Mouse (Mus musculus) adrenal gland, postnatal 10 days (tissue): Measurements from ENCODE around the gene Slc38a6. TPM values are rescaled to one million over a fixed set of nuclear protein-coding genes. Genes with fewer than 3 reads are reported as not detected.

Experiments used
- DNase-seq: peaks from one replicate; pipeline ENCODE4 v3.0.0; 2021; ENCODE audit warnings: mixed read lengths
- long read RNA-seq, 2 experiments: library from polyadenylated mRNA; stranded (forward); transcript quantifications; one replicate each; pipeline ENCODE4 v2.0.0; 2021
- total RNA-seq, 2 experiments: library from RNA; stranded (reverse); gene quantifications; 2 replicates each; pipeline ENCODE4 v1.2.3; 2021

Gene Slc38a6
- 10 to 100 TPM in 1 of 2 experiments, 1 to 10 TPM in 1; 7.3 to 13.9 TPM for total RNA-seq
- long read RNA-seq, experiment 1, transcript Slc38a6-206 (16 exons, 3,032 nt), result major isoform, 5 of 6 reads
- long read RNA-seq, experiment 1, partial matches to known transcripts, result 0 of 6 reads
- long read RNA-seq, experiment 1, other reads (novel, unspliced or antisense), result 0 of 6 reads
- long read RNA-seq, experiment 2, partial matches to known transcripts, result 0 of 3 reads
- long read RNA-seq, experiment 2, other reads (novel, unspliced or antisense), result 1 of 3 reads

DNA sequence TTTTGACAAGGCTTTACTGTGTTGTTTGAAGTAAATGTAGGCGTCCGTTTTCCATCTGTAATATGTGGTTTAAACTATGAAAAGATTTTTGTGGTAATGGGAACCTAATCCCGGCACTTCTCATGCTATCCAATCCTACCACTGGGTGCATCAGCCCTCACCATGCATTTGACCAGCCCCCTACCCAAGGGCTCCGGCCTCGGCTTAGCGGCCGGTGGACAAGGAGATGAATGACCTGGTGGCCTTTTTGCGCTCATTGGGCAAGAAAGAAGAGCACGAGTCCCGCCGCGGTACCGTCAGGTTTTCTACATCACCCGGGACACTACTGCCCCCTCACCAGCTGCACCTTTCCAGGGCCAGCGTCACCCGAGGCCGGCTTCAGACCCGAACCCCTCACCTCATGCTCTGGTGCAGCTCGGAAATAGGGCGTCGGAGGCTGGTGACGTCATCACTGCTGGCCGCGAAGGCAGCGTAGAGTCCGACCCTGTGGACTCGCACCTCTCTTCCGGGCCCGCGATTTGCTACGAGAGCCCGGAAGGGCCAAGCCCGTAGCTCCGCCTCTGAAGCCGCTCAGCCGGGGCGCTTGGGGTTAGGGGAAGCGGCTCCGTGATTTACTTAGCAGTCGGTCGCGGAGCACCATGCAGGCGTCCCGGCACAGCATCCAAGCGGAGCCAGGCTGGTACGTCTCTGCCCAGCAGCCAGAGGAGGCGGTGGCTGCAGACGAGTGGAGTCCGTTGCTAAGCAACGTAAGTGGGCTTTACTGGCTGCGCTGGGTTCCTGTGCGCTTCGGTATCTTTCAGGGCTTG, at the start of gene Slc38a6, which contains the start of gene Trmt5:
Slc38a6 (plus strand) TSS at position 493 of the 806 bp plus-strand sequence.
Trmt5 (minus strand) TSS at position 424 of the 806 bp plus-strand sequence.
- DNase-seq, result peak; percentile 95

DNA sequence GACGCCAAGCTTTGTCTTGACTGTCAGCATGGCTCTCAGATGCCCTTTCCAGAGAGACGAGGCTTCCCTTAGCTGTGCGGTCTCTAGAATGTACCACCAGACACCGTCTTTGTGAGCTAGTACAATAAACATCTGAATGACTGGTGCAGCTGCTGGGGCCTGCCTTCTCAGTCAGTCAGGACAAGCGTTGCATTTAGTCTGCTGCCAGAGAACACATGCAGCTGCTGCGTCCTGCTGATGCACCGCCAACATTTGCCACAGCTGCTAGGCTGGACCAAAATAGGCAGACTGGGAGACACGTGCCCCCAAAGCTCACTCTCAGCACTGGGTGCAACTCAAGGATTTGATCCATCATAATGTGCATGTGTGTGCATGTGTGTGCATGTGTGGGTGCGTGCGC, 44.6 kb upstream of the Slc38a6 start:
- no peak for DNase-seq

GRCm38 (mm10) chr12:73245687-73246086, 40.9 kb upstream of the Slc38a6 start:
- no peak for DNase-seq

GRCm38 (mm10) chr12:73255006-73255405, 31.6 kb upstream of the Slc38a6 start:
- no peak for DNase-seq

DNA sequence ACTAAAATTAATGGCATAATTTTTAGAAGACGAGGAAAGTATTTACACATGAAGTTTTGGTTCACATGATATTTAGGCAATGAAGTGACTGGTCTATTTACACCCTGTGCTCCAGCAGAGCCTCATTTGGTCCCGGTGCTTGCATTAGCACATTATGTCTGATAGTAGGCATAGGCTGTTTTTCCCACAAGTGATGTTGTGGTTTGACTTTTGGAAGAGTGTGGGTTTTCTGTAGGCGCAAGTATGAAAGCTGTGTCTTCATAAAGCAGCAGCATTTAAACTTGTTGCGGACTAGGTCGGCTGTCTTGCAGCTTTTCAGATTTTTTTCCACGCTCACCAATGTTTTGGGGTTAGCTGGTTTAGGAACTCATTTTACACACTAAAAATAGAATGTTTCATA, 27.3 kb upstream of the Slc38a6 start:
- DNase-seq, result no peak

DNA sequence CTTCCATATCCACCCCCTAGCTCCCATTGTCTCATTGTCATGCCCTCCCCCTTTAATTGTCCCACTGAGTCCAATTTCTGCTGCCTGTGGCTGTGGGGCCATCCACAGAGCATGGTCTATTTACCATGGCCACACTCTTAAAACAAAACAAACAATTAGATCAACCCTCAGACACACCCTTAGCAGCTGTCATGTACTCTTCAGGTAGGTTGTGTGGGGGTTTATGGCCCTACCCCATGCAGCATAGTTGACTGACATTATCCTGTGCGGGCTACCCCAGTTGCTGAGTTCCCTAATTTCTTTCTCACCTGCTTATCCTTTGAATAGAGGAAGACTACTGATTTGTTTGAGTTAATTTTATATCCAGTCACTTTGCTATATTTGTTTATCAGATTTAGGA, 26.2 kb upstream of the Slc38a6 start:
- no peak for DNase-seq

- no peak for DNase-seq
These were observed 21.1 kb upstream of the Slc38a6 start for GRCm38 (mm10) chr12:73265381-73265978.

- DNase-seq, result no peak
These were observed 20.0 kb upstream of the Slc38a6 start for GRCm38 (mm10) chr12:73266597-73266996.

DNA sequence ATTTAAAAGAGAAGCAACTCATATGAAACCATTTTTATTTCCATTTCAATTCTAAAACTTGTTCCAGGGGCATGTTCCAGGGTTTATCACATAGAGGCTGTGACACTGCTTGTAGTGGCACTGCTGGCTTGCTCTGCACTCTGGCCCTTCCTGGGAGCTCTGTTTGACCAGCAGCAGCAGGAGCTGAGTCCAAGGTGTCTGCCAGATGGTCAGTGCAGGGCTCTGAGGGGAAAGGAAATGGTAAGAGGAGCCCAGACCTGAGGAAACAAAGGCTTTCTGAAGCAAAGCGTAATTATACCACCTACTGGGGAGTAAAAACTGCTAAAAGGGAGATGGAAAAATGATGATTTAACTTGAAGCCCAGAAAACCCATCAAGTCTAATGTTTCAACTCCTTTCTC, 18.1 kb upstream of the Slc38a6 start:
- no peak for DNase-seq

DNA sequence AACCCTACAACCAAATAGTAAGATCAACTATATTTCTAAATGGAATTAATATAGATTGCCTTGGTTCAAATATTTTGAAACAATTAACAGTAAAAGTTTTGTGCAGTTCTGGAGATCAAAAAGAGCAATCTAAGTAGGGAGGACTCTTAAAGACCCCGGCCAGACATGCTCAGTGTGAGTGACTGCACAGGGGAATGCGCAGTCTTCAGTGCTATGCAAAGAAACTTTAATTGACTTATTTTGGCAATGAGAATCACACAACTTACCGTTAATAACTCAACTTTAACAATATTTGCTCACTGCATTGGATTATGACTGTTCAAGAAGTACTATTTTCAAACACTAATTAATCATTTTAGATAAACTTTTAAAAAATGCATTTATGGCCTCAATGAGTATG, 17.0 kb upstream of the Slc38a6 start:
- no peak for DNase-seq

DNA sequence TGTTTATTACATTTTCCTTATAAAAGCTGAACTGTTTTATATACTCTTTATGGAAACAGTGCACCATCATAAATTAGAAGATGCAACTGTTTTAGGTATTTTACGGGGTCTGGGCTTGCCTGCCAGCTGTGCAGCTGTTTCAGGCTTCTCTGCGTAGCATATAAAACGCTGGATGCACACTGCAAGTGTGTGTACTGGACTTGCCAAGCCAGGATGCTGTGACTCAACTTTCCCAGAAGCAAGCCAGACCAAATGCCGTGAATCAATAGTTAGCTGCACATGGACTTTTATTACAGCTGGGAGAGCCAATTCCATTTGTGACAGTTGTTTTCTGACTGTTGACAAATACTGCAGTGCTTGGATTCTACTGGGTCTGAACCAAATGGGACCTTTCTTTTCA, 16.6 kb upstream of the Slc38a6 start:
- no peak for DNase-seq

GRCm38 (mm10) chr12:73274921-73275320, 11.7 kb upstream of the Slc38a6 start:
- DNase-seq, result peak; percentile 22

DNA sequence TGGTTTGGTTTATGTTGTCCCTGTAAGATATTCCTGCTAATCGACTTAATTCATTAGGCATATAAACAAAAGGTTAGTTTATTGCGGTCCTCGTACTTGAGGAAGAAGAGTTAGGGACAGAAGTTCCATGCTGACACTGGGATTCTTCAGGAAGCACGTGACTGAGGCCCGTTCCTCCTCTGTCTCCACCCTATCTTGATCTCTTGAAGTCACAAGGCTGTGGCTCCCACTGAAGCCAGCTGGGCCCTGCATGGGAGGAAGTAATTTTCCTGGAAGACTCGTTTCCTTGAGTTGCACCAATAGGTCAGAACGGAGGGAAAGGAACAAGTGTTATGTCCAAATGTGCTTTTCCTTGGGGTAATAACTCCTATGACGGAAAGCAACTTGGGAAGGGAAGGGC, 1.0 kb downstream of the Slc38a6 start:
- DNase-seq, result no peak

- no peak for DNase-seq
These were observed 2.0 kb downstream of the Slc38a6 start for GRCm38 (mm10) chr12:73288626-73289025.

- no peak for DNase-seq
These were observed 8.3 kb downstream of the Slc38a6 start for GRCm38 (mm10) chr12:73294884-73295283.

GRCm38 (mm10) chr12:73295505-73296140, 9.0 kb downstream of the Slc38a6 start:
- DNase-seq, result no peak

DNA sequence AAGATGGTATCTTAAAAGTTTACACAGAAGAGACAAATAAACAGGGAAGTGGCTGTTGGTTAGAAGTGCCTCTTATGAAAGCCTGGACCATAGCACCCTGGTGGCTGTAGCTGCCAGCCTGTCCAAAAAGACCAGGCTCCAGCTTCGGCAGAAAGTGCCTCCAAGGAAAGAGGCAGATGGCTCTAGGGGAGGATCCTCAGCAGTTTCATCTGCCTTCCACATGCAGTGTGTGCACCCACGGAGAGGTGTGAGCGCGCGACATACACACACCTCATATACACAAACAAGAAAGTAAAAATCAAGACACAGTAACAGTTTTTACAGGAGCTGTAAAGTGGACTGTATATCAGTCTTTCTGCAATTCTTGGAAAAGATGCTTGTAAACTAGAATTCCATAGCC, 12.0 kb downstream of the Slc38a6 start:
- DNase-seq, result no peak

DNA sequence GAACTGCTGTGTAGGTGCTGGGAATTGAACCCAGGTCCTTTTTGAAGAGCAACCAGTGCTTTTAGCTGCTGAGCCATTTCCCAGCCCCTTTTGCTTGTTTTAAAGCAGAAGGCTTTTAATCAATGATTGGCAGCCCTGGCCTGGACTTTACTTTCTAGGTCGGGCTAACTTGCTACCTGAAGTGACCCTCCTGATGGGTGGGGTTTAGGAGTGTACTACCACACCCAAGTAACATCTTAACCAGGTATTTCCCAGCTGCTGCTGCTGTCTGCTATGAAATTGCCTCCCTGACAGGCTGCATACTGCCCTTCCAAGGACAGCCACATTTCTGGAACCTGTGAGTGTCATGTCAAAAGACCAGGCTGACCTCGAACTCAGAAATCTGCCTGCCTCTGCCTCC, 14.0 kb downstream of the Slc38a6 start:
- no peak for DNase-seq

DNA sequence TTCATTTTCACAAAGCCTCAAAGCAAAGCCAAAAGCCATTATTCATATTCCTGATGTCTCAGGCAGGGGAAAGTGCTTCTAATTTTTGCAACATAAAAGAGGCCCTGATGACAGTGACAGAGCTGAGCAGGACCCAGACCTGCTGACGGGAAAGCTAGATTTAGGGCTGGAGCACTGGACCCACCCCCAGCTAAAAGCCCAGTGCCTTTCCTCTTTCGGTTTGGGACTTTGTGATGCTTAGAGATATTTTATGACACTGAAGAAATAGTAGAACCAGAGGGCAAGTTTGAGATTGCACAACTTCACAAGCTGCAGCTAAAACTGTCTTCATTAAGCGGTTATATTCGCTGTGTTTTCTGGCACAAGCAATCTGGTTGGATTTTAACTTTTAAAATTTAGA, 18.1 kb downstream of the Slc38a6 start:
- DNase-seq, result peak; percentile 39

DNA sequence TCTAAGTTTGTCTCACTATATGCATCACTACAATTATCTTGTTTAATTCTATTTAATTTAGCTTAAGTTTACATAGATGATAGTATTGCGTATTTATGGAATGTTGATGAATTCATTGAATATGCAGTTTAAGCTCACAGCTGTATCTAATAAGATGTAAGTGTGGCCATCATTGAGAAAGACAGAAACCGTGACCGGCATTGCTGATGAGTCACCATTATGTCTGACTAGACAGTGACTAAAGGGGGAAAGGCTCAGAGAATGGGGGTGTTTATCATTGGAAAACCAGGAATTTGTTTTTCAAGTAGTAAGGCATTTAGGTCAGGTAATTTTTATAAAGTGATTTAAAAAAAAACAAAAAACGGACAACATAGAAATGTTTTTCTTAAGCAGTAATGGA, 21.2 kb downstream of the Slc38a6 start:
- DNase-seq, result no peak

DNA sequence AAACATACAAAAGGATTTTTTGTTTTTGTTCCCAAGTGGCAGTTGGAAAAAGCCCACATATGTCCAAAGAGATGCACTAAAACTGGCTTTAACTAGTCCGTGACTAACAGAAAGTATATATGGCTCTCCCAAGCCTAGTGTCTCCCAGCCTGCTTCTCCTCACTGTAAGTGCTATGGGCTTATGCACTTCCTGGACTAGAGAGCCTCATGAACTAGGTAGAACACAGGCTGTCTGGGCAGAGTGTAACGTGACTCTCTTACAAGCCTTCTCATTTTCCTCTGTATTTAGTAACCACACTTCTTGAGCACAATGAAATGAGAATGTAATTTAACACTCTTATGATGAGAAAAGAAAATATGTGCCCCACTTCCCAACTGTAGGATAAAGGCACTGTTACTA, 22.1 kb downstream of the Slc38a6 start:
- no peak for DNase-seq

- DNase-seq, result no peak
These were observed 31.4 kb downstream of the Slc38a6 start for GRCm38 (mm10) chr12:73317706-73318686.
